Mouse (Mus musculus): ENCODE results near the gene Gm6899.

Gm6899 gene

GRCm38 (mm10) chr11:26642141-26642540 is 49.1 kb downstream of the Gm6899 start:
- DNase-seq (ENCODE audit: low spot score): no peak

Measured in ovary, postnatal 14 days (tissue).